ENCODE assay signal across 9 mouse cellular contexts in the genomic region with DNA sequence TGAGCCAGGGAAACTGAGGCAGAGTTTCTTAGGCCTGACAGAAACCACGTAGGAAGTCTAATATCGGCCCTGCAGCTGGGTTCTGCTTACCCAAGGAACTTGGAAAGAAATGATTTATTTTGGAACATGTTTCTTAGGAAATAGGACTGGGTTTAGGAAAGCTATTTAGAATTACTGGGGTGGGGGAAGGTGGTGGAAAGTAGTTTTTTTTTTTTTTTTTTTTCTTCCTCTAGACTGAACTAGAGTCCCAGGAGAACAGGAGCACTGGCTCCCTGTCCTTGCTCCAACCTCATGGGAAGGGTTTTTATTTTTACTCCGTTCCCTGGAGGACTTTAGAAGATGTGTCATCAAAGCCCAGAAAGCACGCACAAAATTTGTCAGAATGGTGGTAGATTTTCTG. TPM values are rescaled to one million over a fixed set of nuclear protein-coding genes. Genes with fewer than 3 reads are reported as not detected.
A peak's percentile ranks its signal among the peaks of the same experiment; 100 is the strongest.
DNase-seq lines count a peak whose midpoint lies in the region; ATAC-seq and TF ChIP-seq lines count a peak whose summit lies in the region.
"Had no signal": no experiment of that assay in that cellular context is flagged by ENCODE, and none has a peak within 500 bp of the region (broad histone marks: within the 10 kb centered on the region; RNA-seq: fewer than 3 reads in every experiment).

No protein-coding gene starts in this region.

- peaks cover 9% of the 10 kb centered on the region; the same call in 1 of the 2 replicates for H3K4me1 ChIP-seq in kidney, postnatal 0 days (replicated peaks; ENCODE audit: insufficient read depth, low read length)
- peaks cover 9% of the 10 kb centered on the region for H3K4me1 ChIP-seq in embryonic facial prominence, embryonic 14.5 days (ENCODE audit: control insufficient read depth, insufficient read depth, low read length)
- peaks cover 16% of the 10 kb centered on the region for H3K4me1 ChIP-seq in intestine, embryonic 16.5 days (ENCODE audit: control insufficient read depth, insufficient read depth, low read length)
- H3K4me1 ChIP-seq in neural tube, embryonic 12.5 days, result peaks cover 56% of the 10 kb centered on the region

- no peaks in the 10 kb centered on the region for H3K9me3 ChIP-seq in kidney, postnatal 0 days (replicated peaks; ENCODE audit: low read length)
- no peaks in the 10 kb centered on the region for H3K9me3 ChIP-seq in embryonic facial prominence, embryonic 14.5 days (ENCODE audit: control insufficient read depth, low read length)
- H3K9me3 ChIP-seq in intestine, embryonic 16.5 days (ENCODE audit: control insufficient read depth, low read length), result no peaks in the 10 kb centered on the region
- no peaks in the 10 kb centered on the region for H3K9me3 ChIP-seq in neural tube, embryonic 12.5 days

- H3K4me3 ChIP-seq in kidney, postnatal 0 days (replicated peaks; ENCODE audit: low read depth, low read length), result no peak overlapping the region
- peak overlapping the region; percentile 73 for H3K4me3 ChIP-seq in embryonic facial prominence, embryonic 14.5 days (ENCODE audit: low read depth, low read length)
- peak overlapping the region; percentile 82 for H3K4me3 ChIP-seq in intestine, embryonic 16.5 days (ENCODE audit: low read length)
- H3K4me3 ChIP-seq in neural tube, embryonic 12.5 days, result peak overlapping the region; percentile 85

- no peaks in the 10 kb centered on the region for H3K36me3 ChIP-seq in kidney, postnatal 0 days (ENCODE audit: insufficient read depth, low read length)
- H3K36me3 ChIP-seq in embryonic facial prominence, embryonic 14.5 days (ENCODE audit: control insufficient read depth, insufficient read depth, low read length), result no peaks in the 10 kb centered on the region
- no peaks in the 10 kb centered on the region for H3K36me3 ChIP-seq in intestine, embryonic 16.5 days (ENCODE audit: control insufficient read depth, insufficient read depth, low read length)
- peaks cover 13% of the 10 kb centered on the region; the same call in 1 of the 2 replicates for H3K36me3 ChIP-seq in neural tube, embryonic 12.5 days

- WGBS in kidney, postnatal 0 days, result 58% methylated on average over 4 of the region's 4 CpGs
- WGBS in embryonic facial prominence, embryonic 14.5 days, result 61% methylated on average over 4 of the region's 4 CpGs
- WGBS in intestine, embryonic 16.5 days, result 57% methylated on average over 4 of the region's 4 CpGs
- 61% methylated on average over 4 of the region's 4 CpGs for WGBS in neural tube, embryonic 12.5 days

- intact Hi-C loops in left cerebral cortex, postnatal 14 days (cut with DNase I), result loop anchor here (5.0 kb wide), 2 partner anchors 48 to 83 kb away; partner anchors contain the start of genes Brca1 and Nbr1

- DNase-seq in kidney, postnatal 0 days (ENCODE audit: low spot score), result no peak
- no peak for DNase-seq in kidney, adult 18-20 months
- no peak for DNase-seq in embryonic facial prominence, embryonic 14.5 days (ENCODE audit: low spot score)
- no peak for DNase-seq in spleen, postnatal 4 days (ENCODE audit: low spot score in 2 of 2)
- no peak for DNase-seq in left cerebral cortex, adult 11 months (ENCODE audit: low spot score)
- DNase-seq in left cerebral cortex, postnatal 14 days (ENCODE audit: low spot score in 2 of 2), result no peak

- H3K27ac ChIP-seq in kidney, postnatal 0 days, result no peak overlapping the region
- H3K27ac ChIP-seq in embryonic facial prominence, embryonic 14.5 days (replicated peaks; ENCODE audit: low read depth, low read length), result no peak overlapping the region
- no peak overlapping the region for H3K27ac ChIP-seq in intestine, embryonic 16.5 days (ENCODE audit: low read length)
- no peak overlapping the region for H3K27ac ChIP-seq in neural tube, embryonic 12.5 days

- no peak overlapping the region for H3K9ac ChIP-seq in kidney, postnatal 0 days (ENCODE audit: low read depth, low read length)
- H3K9ac ChIP-seq in embryonic facial prominence, embryonic 14.5 days (ENCODE audit: low read depth, low read length), result no peak overlapping the region
- H3K9ac ChIP-seq in intestine, embryonic 16.5 days (ENCODE audit: low read depth, low read length), result no peak overlapping the region; the same call in 1 of the 2 replicates
- H3K9ac ChIP-seq in neural tube, embryonic 12.5 days, result peak overlapping the region; percentile 86

- no peaks in the 10 kb centered on the region for H3K27me3 ChIP-seq in kidney, postnatal 0 days (ENCODE audit: insufficient read depth, low read length)
- H3K27me3 ChIP-seq in embryonic facial prominence, embryonic 14.5 days (replicated peaks; ENCODE audit: control insufficient read depth, insufficient read depth, low read length), result no peaks in the 10 kb centered on the region
- no peaks in the 10 kb centered on the region for H3K27me3 ChIP-seq in intestine, embryonic 16.5 days (replicated peaks; ENCODE audit: control insufficient read depth, insufficient read depth, low read length)
- no peaks in the 10 kb centered on the region for H3K27me3 ChIP-seq in neural tube, embryonic 12.5 days (replicated peaks)

- peak overlapping the region; percentile 92 for H3K4me2 ChIP-seq in kidney, postnatal 0 days (ENCODE audit: low read length)
- H3K4me2 ChIP-seq in embryonic facial prominence, embryonic 14.5 days (ENCODE audit: low read depth, low read length), result peak overlapping the region; percentile 94
- H3K4me2 ChIP-seq in intestine, embryonic 16.5 days (ENCODE audit: low read depth, low read length), result peak overlapping the region; percentile 96
- H3K4me2 ChIP-seq in neural tube, embryonic 12.5 days (replicated peaks), result peak overlapping the region; percentile 90

- ATAC-seq in kidney, postnatal 0 days (replicated peaks; ENCODE audit: low FRiP score, low read depth), result no peak
- ATAC-seq in embryonic facial prominence, embryonic 14.5 days (ENCODE audit: low read depth), result no peak
- no peak for ATAC-seq in intestine, embryonic 16.5 days
- no peak for ATAC-seq in neural tube, embryonic 12.5 days (ENCODE audit: low FRiP score, low read depth)

- no peak for TF ChIP-seq CTCF in kidney, postnatal 0 days (IDR thresholded peaks at IDR 0.05; ENCODE audit: low read depth)

RNA-seq across cellular contexts. Expression of gene Vat1, which starts 3.1 kb away (rescaled TPM):
- polyA plus RNA-seq in kidney, postnatal 0 days (2015; fragmentation: Nextera tagmentation; extraction: Ambion mirVana), result 37.7 and 38.6 TPM in 2 replicates
- 50.4 and 51.0 TPM in 2 replicates for polyA plus RNA-seq in embryonic facial prominence, embryonic 14.5 days (2014; fragmentation: Nextera tagmentation; extraction: Ambion mirVana)
- polyA plus RNA-seq in intestine, embryonic 16.5 days (2015; fragmentation: Nextera tagmentation; extraction: Ambion mirVana), result 69.9 and 88.2 TPM in 2 replicates
- polyA plus RNA-seq in neural tube, embryonic 12.5 days (2016; fragmentation: Nextera tagmentation; extraction: Ambion mirVana), result 71.6 and 75.1 TPM in 2 replicates
- 10 to 100 TPM; 36.4 to 44.8 TPM for total RNA-seq in left cerebral cortex, postnatal 14 days (2021)

RNA-seq across cellular contexts. Expression of gene Rnd2, which starts 4.4 kb away (rescaled TPM):
- 10.3 and 11.1 TPM in 2 replicates for polyA plus RNA-seq in kidney, postnatal 0 days (2015; fragmentation: Nextera tagmentation; extraction: Ambion mirVana)
- polyA plus RNA-seq in embryonic facial prominence, embryonic 14.5 days (2014; fragmentation: Nextera tagmentation; extraction: Ambion mirVana), result 7.4 and 9.8 TPM in 2 replicates
- 21.0 and 22.1 TPM in 2 replicates for polyA plus RNA-seq in intestine, embryonic 16.5 days (2015; fragmentation: Nextera tagmentation; extraction: Ambion mirVana)
- 84.0 and 99.7 TPM in 2 replicates for polyA plus RNA-seq in neural tube, embryonic 12.5 days (2016; fragmentation: Nextera tagmentation; extraction: Ambion mirVana)
- 100 to 1,000 TPM; 148 to 154 TPM for total RNA-seq in left cerebral cortex, postnatal 14 days (2021)

RNA-seq across cellular contexts. Expression of gene Ifi35, which starts 20.9 kb away (rescaled TPM):
- polyA plus RNA-seq in kidney, postnatal 0 days (2015; fragmentation: Nextera tagmentation; extraction: Ambion mirVana), result 30.0 and 30.8 TPM in 2 replicates
- 14.1 and 14.3 TPM in 2 replicates for polyA plus RNA-seq in embryonic facial prominence, embryonic 14.5 days (2014; fragmentation: Nextera tagmentation; extraction: Ambion mirVana)
- polyA plus RNA-seq in intestine, embryonic 16.5 days (2015; fragmentation: Nextera tagmentation; extraction: Ambion mirVana), result 29.7 and 31.1 TPM in 2 replicates
- 3.4 and 4.3 TPM in 2 replicates for polyA plus RNA-seq in neural tube, embryonic 12.5 days (2016; fragmentation: Nextera tagmentation; extraction: Ambion mirVana)
- 1 to 10 TPM in 1 of 2 experiments, under 1 TPM in 1; 0.97 to 2.6 TPM for total RNA-seq in left cerebral cortex, postnatal 14 days (2021)

RNA-seq across cellular contexts. Expression of gene Rpl27, which starts 27.1 kb away (rescaled TPM):
- 396 and 448 TPM in 2 replicates for polyA plus RNA-seq in kidney, postnatal 0 days (2015; fragmentation: Nextera tagmentation; extraction: Ambion mirVana)
- 376 and 406 TPM in 2 replicates for polyA plus RNA-seq in embryonic facial prominence, embryonic 14.5 days (2014; fragmentation: Nextera tagmentation; extraction: Ambion mirVana)
- polyA plus RNA-seq in intestine, embryonic 16.5 days (2015; fragmentation: Nextera tagmentation; extraction: Ambion mirVana), result 251 and 288 TPM in 2 replicates
- polyA plus RNA-seq in neural tube, embryonic 12.5 days (2016; fragmentation: Nextera tagmentation; extraction: Ambion mirVana), result 327 and 346 TPM in 2 replicates
- total RNA-seq in left cerebral cortex, postnatal 14 days (2021), result 10 to 100 TPM; 41.0 to 43.6 TPM

RNA-seq across cellular contexts. Expression of gene Ptges3l, which starts 44.0 kb away (rescaled TPM):
- 8.7 and 11.5 TPM in 2 replicates for polyA plus RNA-seq in kidney, postnatal 0 days (2015; fragmentation: Nextera tagmentation; extraction: Ambion mirVana)
- 35.5 and 37.1 TPM in 2 replicates for polyA plus RNA-seq in embryonic facial prominence, embryonic 14.5 days (2014; fragmentation: Nextera tagmentation; extraction: Ambion mirVana)
- polyA plus RNA-seq in intestine, embryonic 16.5 days (2015; fragmentation: Nextera tagmentation; extraction: Ambion mirVana), result 11.1 and 12.4 TPM in 2 replicates
- 3.2 and 4.4 TPM in 2 replicates for polyA plus RNA-seq in neural tube, embryonic 12.5 days (2016; fragmentation: Nextera tagmentation; extraction: Ambion mirVana)
- 1 to 10 TPM; 2.8 to 5.7 TPM for total RNA-seq in left cerebral cortex, postnatal 14 days (2021)
- total RNA-seq: hematopoietic stem cell, adult 5-6 weeks had no signal
